Mouse (Mus musculus) lung, embryonic 15.5 days (tissue): ENCODE data around the gene Ppp1r14c. TPM values are rescaled to one million over a fixed set of nuclear protein-coding genes. Genes with fewer than 3 reads are reported as not detected.

Experiments used
- microRNA-seq: library from miRNA; unstranded; fragments of <30 nt; microRNA quantifications from one replicate; pipeline ENCODE4, GENCODE M21; 2016
- polyA plus RNA-seq: library from polyadenylated mRNA; unstranded; fragments of >200 nt; fragmentation: Nextera tagmentation; extraction: Ambion mirVana; gene quantifications from 2 replicates; pipeline ENCODE4 v1.2.1, GENCODE M21; 2015

Ppp1r14c gene
- polyA plus RNA-seq, 1 experiment from 2014 or later, result 90.0 TPM

Small RNAs within 50 kb of the gene (microRNA-seq; reads per million reads assigned to microRNA genes)
- not detected for gene Gm24482

Other genes starting within 250 kb of the Ppp1r14c start
- gene H60c, start 98.3 kb upstream of the Ppp1r14c start, polyA plus RNA-seq, result 0.34 and 0.47 TPM in 2 replicates
- 1.7 and 2.2 TPM in 2 replicates for gene Iyd, start 174.2 kb downstream of the Ppp1r14c start, polyA plus RNA-seq